Comparison of ENCODE assay signal across 10 mouse cellular contexts in the genomic region with DNA sequence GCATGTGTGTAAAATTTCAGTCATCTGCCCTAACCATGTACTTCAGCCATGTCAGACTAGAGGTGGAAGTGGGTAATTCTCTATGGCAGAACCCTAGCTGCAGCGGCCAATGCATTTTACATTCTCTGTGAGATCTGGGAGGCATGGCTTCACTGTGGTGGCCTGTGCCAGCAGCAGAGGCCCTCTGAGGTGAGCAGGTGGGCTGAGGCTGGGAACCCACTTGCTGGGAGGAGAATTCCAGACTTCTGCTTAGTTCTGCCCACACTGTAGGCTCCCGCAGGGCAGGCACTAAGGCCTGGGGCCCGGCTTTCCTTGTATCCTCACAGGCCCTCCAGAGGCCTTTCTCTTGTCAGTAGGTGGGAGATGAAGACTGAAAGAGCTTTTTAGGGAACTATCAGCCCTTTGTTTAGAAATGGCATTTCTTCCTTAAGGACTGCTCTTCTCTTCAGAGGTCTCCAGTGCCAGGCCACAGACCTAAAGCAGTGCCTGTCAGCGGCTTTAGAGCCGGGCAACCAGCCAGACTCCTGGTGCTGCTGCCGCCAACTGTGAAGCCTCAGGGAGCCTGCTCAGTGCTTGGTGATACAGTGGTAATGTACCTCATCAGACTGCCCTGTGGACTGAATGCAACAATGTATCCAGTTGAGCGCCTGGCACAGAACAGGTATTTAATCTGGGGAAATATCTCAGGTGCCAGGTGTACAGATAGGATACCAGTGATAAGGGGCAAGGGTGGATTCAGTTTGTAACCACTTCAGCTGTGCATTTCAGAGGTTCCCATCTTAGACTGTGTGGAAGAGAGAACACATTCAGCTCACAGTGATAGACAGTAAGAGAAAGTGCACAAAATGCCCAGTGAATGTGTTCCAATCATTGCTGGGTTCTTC.
DNase-seq lines count a peak whose midpoint lies in the region; ATAC-seq and TF ChIP-seq lines count a peak whose summit lies in the region.
"Had no signal": no experiment of that assay in that cellular context is flagged by ENCODE, and none has a peak within 500 bp of the region (broad histone marks: within the 10 kb centered on the region; RNA-seq: fewer than 3 reads in every experiment).

No protein-coding gene starts in this region.

- H3K4me2 ChIP-seq in kidney, embryonic 14.5 days (replicated peaks; ENCODE audit: low read depth, low read length) = no peak overlapping the region
- no peak overlapping the region for H3K4me2 ChIP-seq in forebrain, embryonic 14.5 days (ENCODE audit: low read length)
- no peak overlapping the region for H3K4me2 ChIP-seq in heart, embryonic 16.5 days (ENCODE audit: low read depth, low read length)
- H3K4me2 ChIP-seq in limb, embryonic 14.5 days (replicated peaks; ENCODE audit: low read depth, low read length, severe bottlenecking) = no peak overlapping the region

- H3K9ac ChIP-seq in kidney, embryonic 14.5 days (ENCODE audit: low read depth, low read length) = no peak overlapping the region
- H3K9ac ChIP-seq in forebrain, embryonic 14.5 days (ENCODE audit: low read length) = no peak overlapping the region
- H3K9ac ChIP-seq in heart, embryonic 16.5 days (ENCODE audit: low read length) = peak overlapping the region; percentile 28; the same call in 1 of the 2 replicates
- no peak overlapping the region for H3K9ac ChIP-seq in limb, embryonic 14.5 days (ENCODE audit: low read depth, low read length, severe bottlenecking)

- peaks cover 4% of the 10 kb centered on the region; the same call in 1 of the 2 replicates for H3K4me1 ChIP-seq in kidney, embryonic 14.5 days (ENCODE audit: control insufficient read depth, insufficient read depth, low read length)
- H3K4me1 ChIP-seq in forebrain, embryonic 14.5 days (ENCODE audit: control insufficient read depth, insufficient read depth, low read length) = peaks cover 7% of the 10 kb centered on the region; the same call in 1 of the 2 replicates
- H3K4me1 ChIP-seq in heart, embryonic 16.5 days (ENCODE audit: control insufficient read depth, insufficient read depth, low read length) = peaks cover 17% of the 10 kb centered on the region
- peaks cover 36% of the 10 kb centered on the region for H3K4me1 ChIP-seq in limb, embryonic 14.5 days (ENCODE audit: control insufficient read depth, insufficient read depth, low read length)
- H3K4me1 ChIP-seq: megakaryocyte, embryonic 14.5 days had no signal

- ATAC-seq in kidney, embryonic 14.5 days (ENCODE audit: low FRiP score, low TSS enrichment) = no peak
- ATAC-seq in forebrain, embryonic 14.5 days = peak; percentile 82; the same call in 1 of the 2 replicates
- peak; percentile 94 for ATAC-seq in heart, embryonic 16.5 days (replicated peaks; ENCODE audit: extremely low read depth, insufficient read depth, low FRiP score)
- ATAC-seq in limb, embryonic 14.5 days (ENCODE audit: low FRiP score, low read depth) = 0 out of 2 replicates have a peak, but pooled peaks have one; percentile 28
- no peak for ATAC-seq in inflammation-experienced regulatory T-cells, adult 6 months

- TF ChIP-seq POLR2A in limb, embryonic 14.5 days (IDR thresholded peaks at IDR 0.05; ENCODE audit: borderline replicate concordance, extremely low read depth, insufficient read depth, insufficient read length) = no peak

- H3K27ac ChIP-seq in kidney, embryonic 14.5 days (ENCODE audit: low read depth, low read length) = no peak overlapping the region
- peak overlapping the region; percentile 28; the same call in 1 of the 2 replicates for H3K27ac ChIP-seq in forebrain, embryonic 14.5 days (ENCODE audit: low read depth, low read length)
- peak overlapping the region; percentile 84 for H3K27ac ChIP-seq in heart, embryonic 16.5 days (ENCODE audit: low read length)
- peak overlapping the region; percentile 73 for H3K27ac ChIP-seq in limb, embryonic 14.5 days (replicated peaks; ENCODE audit: low read depth, low read length)

- 86% methylated on average over 7 of the region's 7 CpGs for WGBS in kidney, embryonic 14.5 days
- WGBS in forebrain, embryonic 14.5 days = 45% methylated on average over 7 of the region's 7 CpGs
- WGBS in heart, embryonic 16.5 days = 34% methylated on average over 7 of the region's 7 CpGs
- WGBS in limb, embryonic 14.5 days = 66% methylated on average over 7 of the region's 7 CpGs

- no peak overlapping the region for H3K4me3 ChIP-seq in kidney, embryonic 14.5 days (ENCODE audit: low read length)
- H3K4me3 ChIP-seq in forebrain, embryonic 14.5 days (ENCODE audit: low read depth, low read length) = no peak overlapping the region
- no peak overlapping the region for H3K4me3 ChIP-seq in heart, embryonic 16.5 days (ENCODE audit: low read length)
- H3K4me3 ChIP-seq in limb, embryonic 14.5 days (replicated peaks; ENCODE audit: low read length) = no peak overlapping the region
- H3K4me3 ChIP-seq: megakaryocyte, embryonic 14.5 days had no signal

- H3K9me3 ChIP-seq in kidney, embryonic 14.5 days (ENCODE audit: control insufficient read depth, low read length) = no peaks in the 10 kb centered on the region
- no peaks in the 10 kb centered on the region for H3K9me3 ChIP-seq in forebrain, embryonic 14.5 days (replicated peaks; ENCODE audit: control insufficient read depth, low read length)
- no peaks in the 10 kb centered on the region for H3K9me3 ChIP-seq in heart, embryonic 16.5 days (replicated peaks; ENCODE audit: control insufficient read depth, low read length)
- H3K9me3 ChIP-seq in limb, embryonic 14.5 days (ENCODE audit: control insufficient read depth, low read length) = no peaks in the 10 kb centered on the region

- H3K36me3 ChIP-seq in kidney, embryonic 14.5 days (ENCODE audit: control insufficient read depth, insufficient read depth, low read length) = no peaks in the 10 kb centered on the region
- H3K36me3 ChIP-seq in forebrain, embryonic 14.5 days (ENCODE audit: control insufficient read depth, insufficient read depth, low read length) = no peaks in the 10 kb centered on the region
- H3K36me3 ChIP-seq in heart, embryonic 16.5 days (ENCODE audit: control insufficient read depth, insufficient read depth) = no peaks in the 10 kb centered on the region
- H3K36me3 ChIP-seq in limb, embryonic 14.5 days (ENCODE audit: control insufficient read depth, insufficient read depth, low read length) = no peaks in the 10 kb centered on the region

- peak; percentile 15 for DNase-seq in kidney, adult 11 months
- peak; percentile 55 for DNase-seq in adrenal gland, adult 2 months
- peak; percentile 76 for DNase-seq in forebrain, embryonic 14.5 days (ENCODE audit: low spot score)
- peak; percentile 56 for DNase-seq in limb, embryonic 14.5 days (ENCODE audit: low spot score)
- peak; percentile 37 for DNase-seq in retina, postnatal 1 day

- no peaks in the 10 kb centered on the region for H3K27me3 ChIP-seq in kidney, embryonic 14.5 days (ENCODE audit: control insufficient read depth, insufficient read depth, low read length)
- no peaks in the 10 kb centered on the region for H3K27me3 ChIP-seq in forebrain, embryonic 14.5 days (replicated peaks; ENCODE audit: control insufficient read depth, insufficient read depth, low read length)
- no peaks in the 10 kb centered on the region for H3K27me3 ChIP-seq in heart, embryonic 16.5 days (ENCODE audit: control insufficient read depth, insufficient read depth, low read length)
- no peaks in the 10 kb centered on the region for H3K27me3 ChIP-seq in limb, embryonic 14.5 days (ENCODE audit: control insufficient read depth, insufficient read depth, low read length)
- H3K27me3 ChIP-seq: CH12.LX; megakaryocyte, embryonic 14.5 days had no signal

Comparison
In these comparisons a context has a peak if more than half of its experiments do, and no peak if none do; other contexts are left out.
1. DNase-seq: peak in every context shown above with its lines; median percentile 76 in forebrain, embryonic 14.5 days; 56 in limb, embryonic 14.5 days; 55 in adrenal gland, adult 2 months; 37 in retina, postnatal 1 day; 15 in kidney, adult 11 months.
2. ATAC-seq: peak in forebrain, embryonic 14.5 days (single experiment), heart, embryonic 16.5 days (single experiment) and limb, embryonic 14.5 days (single experiment); none in kidney, embryonic 14.5 days (single experiment) and inflammation-experienced regulatory T-cells, adult 6 months (single experiment).